Comparison of ENCODE assay signal across 8 mouse cellular contexts in genomic region chr5:52782523-52783250, GRCm38 (mm10). TPM values are rescaled to one million over a fixed set of nuclear protein-coding genes. Genes with fewer than 3 reads are reported as not detected.
DNase-seq lines count a peak whose midpoint lies in the region; ATAC-seq and TF ChIP-seq lines count a peak whose summit lies in the region.

No protein-coding gene starts in this region.

- peak overlapping the region; percentile 77 for H3K9ac ChIP-seq in forebrain, embryonic 14.5 days (ENCODE audit: low read length)
- peak overlapping the region; percentile 79 for H3K9ac ChIP-seq in neural tube, embryonic 15.5 days (replicated peaks)

- DNase-seq in cerebellum, adult 11 months, result peak; percentile 77
- DNase-seq in forebrain, embryonic 14.5 days (ENCODE audit: low spot score), result peak; percentile 94
- DNase-seq in heart, postnatal 14 days, result peak; percentile 84 to 90
- DNase-seq in layer of hippocampus, adult 11-12 months (ENCODE audit: low spot score), result peak; percentile 86
- peak; percentile 85 to 89 for DNase-seq in lung, adult 18-20 months
- DNase-seq in testis, postnatal 14 days (ENCODE audit: low spot score), result peak; percentile 89

- H3K4me1 ChIP-seq in E14TG2a.4 (replicated peaks; ENCODE audit: low read depth, low read length), result peaks cover 18% of the 10 kb centered on the region
- H3K4me1 ChIP-seq in forebrain, embryonic 14.5 days (ENCODE audit: control insufficient read depth, insufficient read depth, low read length), result no peaks in the 10 kb centered on the region
- no peaks in the 10 kb centered on the region for H3K4me1 ChIP-seq in neural tube, embryonic 15.5 days

- peak overlapping the region; percentile 99 for H3K4me3 ChIP-seq in E14TG2a.4 (replicated peaks; ENCODE audit: low read length)
- H3K4me3 ChIP-seq in forebrain, embryonic 14.5 days (ENCODE audit: low read depth, low read length), result peak overlapping the region; percentile 63
- H3K4me3 ChIP-seq in neural tube, embryonic 15.5 days (replicated peaks), result peak overlapping the region; percentile 75

- intact Hi-C loops in heart, postnatal 14 days (cut with DNase I), result no loop called here

- no peak for TF ChIP-seq CTCF in E14TG2a.4 (conservative IDR thresholded peaks at IDR 0.05; ENCODE audit: low read length)

- H3K9me3 ChIP-seq in E14TG2a.4 (ENCODE audit: low read length), result no peaks in the 10 kb centered on the region
- H3K9me3 ChIP-seq in forebrain, embryonic 14.5 days (replicated peaks; ENCODE audit: control insufficient read depth, low read length), result no peaks in the 10 kb centered on the region
- H3K9me3 ChIP-seq in neural tube, embryonic 15.5 days (replicated peaks), result no peaks in the 10 kb centered on the region

- H3K36me3 ChIP-seq in E14TG2a.4 (ENCODE audit: insufficient read depth, low read length), result peaks cover 24% of the 10 kb centered on the region
- peaks cover 11% of the 10 kb centered on the region; the same call in 1 of the 2 replicates for H3K36me3 ChIP-seq in forebrain, embryonic 14.5 days (ENCODE audit: control insufficient read depth, insufficient read depth, low read length)
- 0 out of 2 replicates have a peak, but pooled peaks cover 3% of the 10 kb centered on the region for H3K36me3 ChIP-seq in neural tube, embryonic 15.5 days

- WGBS in forebrain, embryonic 14.5 days, result 4% methylated on average over 37 of the region's 37 CpGs
- WGBS in neural tube, embryonic 15.5 days, result 4% methylated on average over 37 of the region's 37 CpGs

- H3K4me2 ChIP-seq in forebrain, embryonic 14.5 days (ENCODE audit: low read length), result peak overlapping the region; percentile 67
- H3K4me2 ChIP-seq in neural tube, embryonic 15.5 days, result peak overlapping the region; percentile 67

- H3K27ac ChIP-seq in forebrain, embryonic 14.5 days (ENCODE audit: low read depth, low read length), result peak overlapping the region; percentile 76
- peak overlapping the region; percentile 90 for H3K27ac ChIP-seq in neural tube, embryonic 15.5 days (replicated peaks)

- no peaks in the 10 kb centered on the region for H3K27me3 ChIP-seq in E14TG2a.4 (ENCODE audit: insufficient read depth, low read length)
- H3K27me3 ChIP-seq in forebrain, embryonic 14.5 days (replicated peaks; ENCODE audit: control insufficient read depth, insufficient read depth, low read length), result no peaks in the 10 kb centered on the region
- no peaks in the 10 kb centered on the region for H3K27me3 ChIP-seq in neural tube, embryonic 15.5 days (replicated peaks)

- ATAC-seq in forebrain, embryonic 14.5 days, result peak; percentile 99
- ATAC-seq in neural tube, embryonic 15.5 days (ENCODE audit: low FRiP score), result peak; percentile 99

RNA-seq across cellular contexts. Expression of gene Zcchc4, which starts 7.5 kb away (rescaled TPM):
- 9.8 and 11.9 TPM in 2 replicates for polyA plus RNA-seq in forebrain, embryonic 14.5 days (2014; fragmentation: Nextera tagmentation; extraction: Ambion mirVana)
- total RNA-seq in heart, postnatal 14 days (2021), result 1 to 10 TPM; 6.1 to 6.4 TPM
- polyA plus RNA-seq in neural tube, embryonic 15.5 days (2015; fragmentation: Nextera tagmentation; extraction: Ambion mirVana), result 8.6 and 11.1 TPM in 2 replicates

RNA-seq across cellular contexts. Expression of gene Pi4k2b, which starts 41.3 kb away (rescaled TPM):
- 6.7 and 8.0 TPM in 2 replicates for polyA plus RNA-seq in forebrain, embryonic 14.5 days (2014; fragmentation: Nextera tagmentation; extraction: Ambion mirVana)
- 1 to 10 TPM; 3.0 to 3.1 TPM for total RNA-seq in heart, postnatal 14 days (2021)
- 4.4 and 7.6 TPM in 2 replicates for polyA plus RNA-seq in neural tube, embryonic 15.5 days (2015; fragmentation: Nextera tagmentation; extraction: Ambion mirVana)

RNA-seq across cellular contexts. Expression of gene Anapc4, which starts 51.1 kb away (rescaled TPM):
- polyA plus RNA-seq in forebrain, embryonic 14.5 days (2014; fragmentation: Nextera tagmentation; extraction: Ambion mirVana), result 123 and 124 TPM in 2 replicates
- total RNA-seq in heart, postnatal 14 days (2021), result 10 to 100 TPM; 39.1 to 43.4 TPM
- polyA plus RNA-seq in neural tube, embryonic 15.5 days (2015; fragmentation: Nextera tagmentation; extraction: Ambion mirVana), result 99.4 and 103 TPM in 2 replicates

Comparison
In these comparisons a context has a peak if more than half of its experiments do, and no peak if none do; other contexts are left out.
1. Peak in every context shown above with its lines: DNase-seq, ATAC-seq, H3K4me3 ChIP-seq and H3K27ac ChIP-seq.